Mouse (Mus musculus) midbrain, embryonic 16.5 days (tissue): ENCODE results near the gene Dusp18. TPM values are rescaled to one million over a fixed set of nuclear protein-coding genes. Genes with fewer than 3 reads are reported as not detected.

ENCODE experiments used
- polyA plus RNA-seq: library from polyadenylated mRNA; unstranded; fragments of >200 nt; fragmentation: Nextera tagmentation; extraction: Ambion mirVana; gene quantifications from 2 replicates; pipeline ENCODE4 v1.2.1, GENCODE M21; 2015

The Dusp18 gene
- polyA plus RNA-seq, 1 experiment from 2014 or later: 43.5 TPM

Other genes with a start within 250 kb of the Dusp18 start
- gene Morc2a, start 246.0 kb upstream of the Dusp18 start, polyA plus RNA-seq: 33.7 and 38.5 TPM in 2 replicates
- 35.7 and 40.9 TPM in 2 replicates for gene Osbp2, start 31.3 kb upstream of the Dusp18 start, polyA plus RNA-seq
- gene 4921536K21Rik, start 142 bp upstream of the Dusp18 start, polyA plus RNA-seq: 0.80 and 0.87 TPM in 2 replicates
- 17.4 and 20.7 TPM in 2 replicates for gene Slc35e4, start 19.4 kb downstream of the Dusp18 start, polyA plus RNA-seq
- gene Tcn2, start 36.9 kb downstream of the Dusp18 start, polyA plus RNA-seq: 19.5 and 20.8 TPM in 2 replicates
- 59.1 and 61.5 TPM in 2 replicates for gene Pes1, start 68.7 kb downstream of the Dusp18 start, polyA plus RNA-seq
- 0.25 TPM in 1 of 2 replicates, not detected in the other for gene 4930556J24Rik, start 81.5 kb downstream of the Dusp18 start, polyA plus RNA-seq
- 7.3 and 8.2 TPM in 2 replicates for gene Gal3st1, start 88.4 kb downstream of the Dusp18 start, polyA plus RNA-seq
- gene Sec14l4, start 136.2 kb downstream of the Dusp18 start, polyA plus RNA-seq: not detected in 2 replicates
- 2.6 and 2.8 TPM in 2 replicates for gene Sec14l3, start 169.6 kb downstream of the Dusp18 start, polyA plus RNA-seq
- 12.8 and 14.4 TPM in 2 replicates for gene Mtfp1, start 200.2 kb downstream of the Dusp18 start, polyA plus RNA-seq
- gene Sec14l2, start 228.2 kb downstream of the Dusp18 start, polyA plus RNA-seq: 4.2 and 4.8 TPM in 2 replicates
- gene Rnf215, start 240.0 kb downstream of the Dusp18 start, polyA plus RNA-seq: 52.0 and 53.6 TPM in 2 replicates